Mouse (Mus musculus) lung, postnatal 0 days (tissue): ENCODE data around the gene Arrdc2.

Experiments
- CTCF ChIP-seq: IDR thresholded peaks from 2 replicates; pipeline ENCODE4 v1.5.1; 2016; ENCODE audit warnings: antibody characterized with exemption, mild to moderate bottlenecking
- EP300 ChIP-seq: IDR thresholded peaks from 2 replicates; pipeline ENCODE4 v1.6.1; 2016; ENCODE audit warnings: antibody characterized with exemption, mild to moderate bottlenecking, control low read depth

DNA sequence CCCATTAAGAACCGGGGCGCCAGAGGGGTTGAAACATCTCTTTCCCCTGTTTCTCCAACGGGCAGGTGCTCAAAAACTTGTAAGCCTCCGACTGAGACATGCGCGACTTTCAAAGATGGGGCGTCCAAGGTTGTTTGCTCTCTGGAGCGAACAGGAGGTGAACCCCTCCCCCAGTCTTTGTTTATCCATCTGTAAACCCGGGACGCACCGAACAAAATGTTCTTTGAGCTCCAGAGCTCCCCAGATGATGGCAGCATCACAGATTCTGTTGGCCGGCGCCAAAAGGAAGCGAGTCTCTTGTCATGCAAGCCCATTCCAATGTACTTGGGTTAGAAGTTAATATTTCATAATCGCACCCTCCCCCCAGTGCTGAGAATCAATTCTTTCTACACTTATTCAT lies 41.2 kb downstream of the Arrdc2 start:
- TF ChIP-seq CTCF (no peak), EP300 (peak; percentile 83)
